Mouse (Mus musculus) cortical plate, adult 2 months (tissue): ENCODE measurements around the gene Gli3.

Source experiments
- CTCF ChIP-seq: fragments of 200-500 bp; IDR thresholded peaks from 2 replicates; pipeline ENCODE4 v1.5.1; 2011; ENCODE audit warnings: mild to moderate bottlenecking, control low read depth, low read length; ENCODE audit not compliant: insufficient read depth; ENCODE audit errors: extremely low read depth
- POLR2A ChIP-seq: fragments of 200-500 bp; IDR thresholded peaks from 2 replicates; pipeline ENCODE4 v1.6.1; 2011; ENCODE audit warnings: mild to moderate bottlenecking, low read length, control low read depth; ENCODE audit not compliant: insufficient read depth; ENCODE audit errors: extremely low read depth

GRCm38 (mm10) chr13:15722766-15723379, 259.8 kb downstream of the Gli3 start:
- TF ChIP-seq CTCF, result no peak
- TF ChIP-seq POLR2A, result no peak
